Mouse (Mus musculus): ENCODE data around the gene Kmo. TPM values are rescaled to one million over a fixed set of nuclear protein-coding genes. Genes with fewer than 3 reads are reported as not detected.

Gene Kmo
- polyA plus RNA-seq, 1 experiment from 2014 or later: not detected

Other genes starting within 250 kb of the Kmo start
- gene Rgs7, start 127.9 kb upstream of the Kmo start, polyA plus RNA-seq (2016; fragmentation: Nextera tagmentation; extraction: Ambion mirVana): 0.73 and 0.96 TPM in 2 replicates
- gene Fh1, start 5.3 kb downstream of the Kmo start, polyA plus RNA-seq (2016; fragmentation: Nextera tagmentation; extraction: Ambion mirVana): 122 and 124 TPM in 2 replicates
- gene Opn3, start 72.4 kb downstream of the Kmo start, polyA plus RNA-seq (2016; fragmentation: Nextera tagmentation; extraction: Ambion mirVana): 9.5 and 11.6 TPM in 2 replicates
- 5.0 and 5.2 TPM in 2 replicates for gene Chml, start 72.5 kb downstream of the Kmo start, polyA plus RNA-seq (2016; fragmentation: Nextera tagmentation; extraction: Ambion mirVana)
- not detected in 2 replicates for gene Wdr64, start 78.2 kb downstream of the Kmo start, polyA plus RNA-seq (2016; fragmentation: Nextera tagmentation; extraction: Ambion mirVana)